Mouse (Mus musculus) urinary bladder, postnatal 4 days (tissue): ENCODE data around the gene Ncstn.

Experiments
- DNase-seq, 2 experiments: peaks; one replicate each; pipeline ENCODE4 v3.0.0; 2021 to 2022; ENCODE audit warnings: low spot score in 2 of 2

Ncstn gene

DNA sequence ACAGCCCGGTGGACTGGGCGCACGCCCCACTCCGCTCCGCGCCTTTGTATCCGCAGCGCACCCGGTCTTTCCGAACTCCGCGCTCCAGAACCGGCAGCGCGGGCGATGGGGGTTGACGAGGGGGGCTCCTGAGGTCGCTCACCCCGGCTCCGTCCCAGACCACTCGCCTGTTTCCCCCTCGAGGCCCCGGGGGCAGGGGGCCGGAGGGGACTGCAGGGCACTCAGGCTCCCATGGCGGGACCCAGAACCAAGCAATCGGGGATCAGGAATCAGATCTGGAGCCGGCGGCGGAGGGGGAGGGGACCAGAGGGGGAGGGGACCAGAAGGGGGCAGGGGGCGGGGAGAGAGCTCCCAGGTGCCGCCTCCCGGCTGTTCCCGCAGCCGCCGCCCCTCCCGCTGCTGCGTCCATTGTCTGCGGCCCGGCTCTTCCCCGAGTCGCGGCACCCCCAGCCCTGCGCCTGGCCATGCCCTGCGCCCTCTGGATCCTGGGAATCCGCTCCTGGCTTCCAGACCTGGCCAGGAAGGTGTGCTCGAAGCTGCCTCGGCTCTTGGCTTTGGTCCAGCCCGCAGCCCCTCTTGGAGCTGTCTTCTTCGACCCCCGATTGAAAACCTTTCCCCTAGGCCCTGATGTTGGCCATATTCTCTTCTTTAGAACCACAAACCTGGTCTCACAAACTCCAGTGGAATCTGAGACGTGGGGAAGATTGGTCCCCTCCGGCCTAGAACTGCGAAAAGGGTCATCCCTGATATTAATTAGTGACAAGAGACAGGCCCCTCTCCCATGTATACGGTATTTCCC, 55.4 kb downstream of the Ncstn start:
- DNase-seq = peak; percentile 85 to 90

DNA sequence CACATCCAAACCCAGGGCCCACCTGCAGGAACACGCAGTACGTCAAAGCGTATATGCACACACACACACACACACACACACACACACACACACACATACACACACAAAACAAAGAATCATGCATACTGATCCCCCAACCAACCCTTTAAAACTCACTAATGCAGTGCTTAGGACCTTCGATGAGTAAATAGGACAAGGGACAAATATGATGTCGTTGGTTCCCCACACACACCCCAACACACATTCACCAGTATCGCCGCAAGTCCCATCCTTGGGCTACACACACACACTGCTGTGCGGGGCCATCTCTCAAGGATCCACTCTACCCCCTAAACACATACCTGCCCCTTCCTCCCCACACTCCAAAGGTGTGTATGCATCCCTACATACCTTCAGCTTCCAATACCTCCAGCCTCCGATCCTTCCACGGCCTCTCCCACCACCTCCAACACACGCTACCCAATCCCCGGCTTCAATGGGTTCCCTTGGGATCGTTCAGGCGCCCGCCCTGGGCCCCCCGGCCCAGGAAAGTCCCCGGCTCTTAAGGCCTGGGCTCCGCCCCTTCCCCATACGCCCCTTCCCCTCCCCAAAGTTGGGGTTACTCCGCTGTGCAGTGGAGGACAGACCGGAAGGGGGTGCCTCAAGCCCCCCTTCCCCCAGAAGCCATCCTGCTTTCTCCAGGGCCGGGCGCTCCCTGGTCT, 56.2 kb downstream of the Ncstn start:
- no peak for DNase-seq

DNA sequence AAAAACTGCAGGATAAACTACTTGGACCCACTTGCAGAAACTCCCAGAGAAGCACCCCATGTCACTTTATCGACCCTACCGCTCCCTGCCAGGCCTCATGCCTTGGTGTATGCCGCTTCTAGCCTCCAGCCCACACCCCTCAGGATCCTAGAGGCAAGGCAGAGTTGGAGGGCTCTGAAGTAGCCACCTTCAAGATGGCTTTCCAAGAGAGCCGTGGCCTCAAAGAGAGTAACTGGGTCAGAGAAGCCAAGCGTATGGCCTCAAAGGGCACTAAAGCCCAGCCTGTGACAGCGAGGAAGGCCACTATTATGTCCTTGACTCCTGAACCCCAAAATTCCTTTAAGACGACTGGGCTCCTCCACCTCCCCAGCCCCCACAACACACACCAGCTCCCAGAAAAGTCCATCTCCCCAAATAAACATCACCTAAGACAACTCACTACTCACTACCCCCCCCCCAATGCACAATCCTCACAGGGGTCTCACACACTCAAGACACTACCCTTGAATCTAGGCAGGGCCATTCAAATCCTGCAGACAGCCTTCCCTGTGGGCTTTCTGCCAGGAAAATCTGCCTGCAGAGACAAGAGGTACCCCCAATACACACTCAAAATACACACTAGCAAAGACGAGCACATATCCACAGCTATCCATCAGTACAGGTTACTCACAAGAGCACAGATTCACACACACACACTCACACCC, 57.2 kb downstream of the Ncstn start:
- DNase-seq = no peak

DNA sequence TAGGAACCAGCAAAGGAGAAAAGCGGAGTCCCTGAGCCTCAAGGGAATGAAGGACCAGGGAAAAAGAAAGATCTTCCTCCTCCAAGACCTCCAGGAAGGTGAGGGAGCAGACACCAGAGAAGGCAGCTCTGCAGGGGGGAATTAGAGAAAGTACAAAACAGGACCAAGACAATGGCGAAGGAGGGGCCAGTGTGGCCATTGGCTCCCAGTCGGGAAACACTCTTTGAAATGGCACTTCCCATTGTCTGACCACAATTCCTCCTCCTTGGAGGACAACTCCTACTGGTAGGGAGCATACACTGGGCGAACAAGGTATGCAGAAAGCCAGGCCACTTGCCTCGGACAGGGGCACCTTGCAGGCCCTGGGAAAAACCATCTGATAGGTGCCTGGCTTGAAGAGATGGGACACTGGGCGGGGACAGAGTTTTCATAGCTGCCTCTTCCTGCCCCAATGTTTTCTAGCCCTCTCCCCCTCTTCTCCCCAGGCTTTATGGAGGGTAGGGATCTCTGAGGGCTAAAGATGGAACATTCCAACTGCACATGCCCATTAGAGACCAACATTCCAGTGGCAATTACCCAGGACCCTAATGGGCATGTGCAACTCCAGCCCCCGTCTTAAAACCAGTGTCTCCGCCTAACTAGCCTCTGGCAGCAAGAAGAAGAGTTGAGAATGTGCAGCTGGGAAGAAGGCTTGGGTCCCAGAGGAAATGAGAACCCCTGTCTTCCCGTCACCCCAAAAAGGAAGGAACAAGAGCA, 58.3 kb downstream of the Ncstn start:
- no peak for DNase-seq

- DNase-seq = no peak
These were observed 62.6 kb downstream of the Ncstn start for GRCm38 (mm10) chr1:172019863-172020521.

DNA sequence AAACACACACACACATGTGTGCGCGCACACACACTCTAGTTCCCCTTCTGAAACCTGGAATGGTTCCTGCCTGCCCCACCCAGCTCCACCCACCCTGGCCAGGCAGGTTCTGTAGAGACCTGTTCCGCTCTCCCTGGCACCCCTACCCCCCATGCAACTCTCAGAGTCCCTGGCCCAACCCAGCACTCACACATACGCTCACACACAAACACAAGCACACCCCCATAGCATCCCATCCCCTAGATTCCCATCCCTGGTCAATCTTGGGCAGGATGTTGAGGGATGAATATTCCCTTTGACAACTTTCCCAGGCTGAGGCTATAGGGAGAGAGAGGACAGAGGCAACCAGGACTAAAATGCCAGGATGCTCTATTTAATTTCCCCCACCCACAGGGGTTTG, 63.3 kb downstream of the Ncstn start:
- no peak for DNase-seq

GRCm38 (mm10) chr1:172018336-172019311, 64.0 kb downstream of the Ncstn start:
- DNase-seq = no peak

DNA sequence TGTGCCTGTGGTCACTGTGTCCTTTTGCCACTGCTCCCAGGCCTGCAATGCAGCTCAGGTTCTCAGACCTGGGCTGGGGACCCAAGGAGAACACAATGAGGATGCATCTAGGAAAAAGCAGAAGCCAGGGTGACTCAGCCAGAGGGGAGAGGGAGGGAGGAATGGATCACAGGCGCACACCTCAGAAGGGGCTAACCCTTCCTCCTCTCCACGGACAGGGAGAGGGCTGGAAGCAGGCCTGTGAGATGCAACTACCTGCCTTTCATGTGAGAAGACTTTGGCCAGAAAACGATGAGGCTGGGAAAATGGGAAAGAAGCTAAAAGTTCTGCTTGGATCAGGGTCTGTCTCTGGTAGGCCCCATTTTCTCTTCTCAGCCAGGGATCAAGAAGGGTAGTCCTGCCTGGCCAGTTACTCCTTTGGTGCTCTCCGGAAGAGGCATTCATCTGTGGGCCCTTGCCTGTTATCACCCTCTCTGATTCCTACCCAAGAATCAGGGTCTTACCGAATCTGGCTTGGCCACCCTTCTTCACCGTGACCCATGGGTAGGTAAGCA, 65.0 kb downstream of the Ncstn start:
- DNase-seq = no peak

- DNase-seq = no peak
These were observed 65.7 kb downstream of the Ncstn start for GRCm38 (mm10) chr1:172016660-172017516.

- no peak for DNase-seq
These were observed 66.6 kb downstream of the Ncstn start for GRCm38 (mm10) chr1:172016031-172016430.
